Mouse (Mus musculus) C2C12 (cell line): ENCODE results near the gene 4933428M09Rik. TPM values are rescaled to one million over a fixed set of nuclear protein-coding genes. Genes with fewer than 3 reads are reported as not detected.
"Not testable (repeated sequence)": the region's sequence is repeated elsewhere in the genome, so short reads cannot be mapped to it uniquely, and the experiment has no call there.

Source experiments
- H3K27me3 ChIP-seq: one replicate; pipeline ENCODE4 v1.6.1; 2011; ENCODE audit not compliant: control insufficient read depth, insufficient read depth, insufficient read length
- H3K36me3 ChIP-seq: one replicate; pipeline ENCODE4 v1.6.1; 2011; ENCODE audit not compliant: control insufficient read depth, insufficient read depth
- H3K4me3 ChIP-seq: one replicate; pipeline ENCODE4 v1.5.1; 2011; ENCODE audit warnings: mild to moderate bottlenecking, control low read depth; ENCODE audit not compliant: poor library complexity, insufficient read depth, severe bottlenecking
- H3K79me2 ChIP-seq: one replicate; pipeline ENCODE4 v1.6.1; 2011; ENCODE audit not compliant: control insufficient read depth, insufficient read depth
- H3K79me3 ChIP-seq: one replicate; pipeline ENCODE4 v1.6.1; 2011; ENCODE audit warnings: low read depth, control low read depth
- H3ac ChIP-seq: one replicate; pipeline ENCODE3; 2011; ENCODE audit warnings: low read depth; ENCODE audit not compliant: control insufficient read depth, insufficient read length
- CEBPB ChIP-seq: IDR thresholded peaks from one replicate; pipeline ENCODE4 v1.6.1; 2011; ENCODE audit warnings: low read depth, mild to moderate bottlenecking, control low read depth, moderate library complexity
- CTCF ChIP-seq: IDR thresholded peaks from one replicate; pipeline ENCODE4 v1.5.1; 2011; ENCODE audit not compliant: control insufficient read depth, insufficient read depth, insufficient read length
- FOSL1 ChIP-seq: IDR thresholded peaks from one replicate; pipeline ENCODE4 v1.8.0; 2011; ENCODE audit warnings: mild to moderate bottlenecking, low read length; ENCODE audit not compliant: poor library complexity, insufficient read depth, severe bottlenecking
- MAX ChIP-seq: IDR thresholded peaks from one replicate; pipeline ENCODE4 v1.6.1; 2011; ENCODE audit warnings: mild to moderate bottlenecking, control low read depth
- MYOD1 ChIP-seq: IDR thresholded peaks from one replicate; pipeline ENCODE4 v1.6.1; 2011; ENCODE audit warnings: low read depth; ENCODE audit not compliant: control insufficient read depth, insufficient read length
- MYOG ChIP-seq: IDR thresholded peaks from one replicate; pipeline ENCODE4 v1.6.1; 2011; ENCODE audit not compliant: control insufficient read depth, insufficient read length; ENCODE audit errors: extremely low read depth
- USF1 ChIP-seq: IDR thresholded peaks from one replicate; pipeline ENCODE4 v1.6.1; 2011; ENCODE audit warnings: low read depth, mild to moderate bottlenecking, control low read depth, moderate library complexity
- long read RNA-seq, 2 experiments: library from polyadenylated mRNA; unstranded; transcript quantifications; one replicate each; pipeline ENCODE4 v2.0.0; 2019 to 2020
- polyA plus RNA-seq: library from polyadenylated mRNA; unstranded; fragments of >200 nt; fragmentation: generic; extraction: Trizol; gene quantifications from one replicate; pipeline ENCODE4 v1.2.1, GENCODE M21; 2012; ENCODE audit warnings: missing spikeins

The 4933428M09Rik gene
- not detected for polyA plus RNA-seq
- long read RNA-seq, experiment 1, result 0 reads
- long read RNA-seq, experiment 2, result 0 reads

- Histone ChIP-seq H3K79me3 (no peaks in the 10 kb centered on the region), H3K4me3 (no peak within 1 kb of the TSS), H3K79me2 (no peaks in the 10 kb centered on the region), H3K36me3 (no peaks in the 10 kb centered on the region), H3K27me3 (no peaks in the 10 kb centered on the region), H3ac (no peak within 1 kb of the TSS)
- TF ChIP-seq MYOD1 (no peak), CEBPB (no peak), CTCF (no peak), MYOG (no peak), MAX (no peak), FOSL1 (no peak), USF1 (no peak)
Observed at GRCm38 (mm10) chrX:139178928-139179327, at the start of gene 4933428M09Rik. Gene 4933428M09Rik (plus strand): TSS chrX:139179228.

DNA sequence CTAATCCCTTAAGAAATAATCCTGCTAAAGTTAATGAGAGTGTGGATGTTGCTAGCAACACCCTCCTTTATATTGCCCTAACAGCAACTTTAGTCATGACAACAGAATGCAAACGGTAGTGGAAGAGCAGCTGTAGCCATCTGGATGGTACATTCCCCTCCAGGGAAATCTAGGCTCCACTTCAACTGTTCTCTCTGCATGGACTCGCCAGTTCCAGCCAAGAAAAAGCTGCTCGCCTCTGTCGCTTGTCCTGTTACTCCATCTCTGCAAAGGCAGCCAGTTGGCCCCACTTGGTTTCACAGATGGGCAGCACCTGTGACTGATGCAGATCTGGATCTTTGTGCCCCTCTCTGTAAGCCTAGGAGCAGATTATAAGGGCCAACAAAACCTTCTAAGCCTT is 45.0 kb upstream of the 4933428M09Rik start:
- Histone ChIP-seq H3K4me3 (no peak overlapping the region), H3K79me3 (no peaks in the 10 kb centered on the region), H3K27me3 (no peaks in the 10 kb centered on the region), H3K36me3 (no peaks in the 10 kb centered on the region), H3K79me2 (no peaks in the 10 kb centered on the region), H3ac (no peak overlapping the region)
- no peak for TF ChIP-seq MYOG
- TF ChIP-seq MAX, result no peak

GRCm38 (mm10) chrX:139191506-139191905 is 12.5 kb downstream of the 4933428M09Rik start:
- not testable (repeated sequence) for H3K4me3 ChIP-seq, H3K27me3 ChIP-seq, H3K79me3 ChIP-seq, H3ac ChIP-seq, H3K36me3 ChIP-seq, H3K79me2 ChIP-seq

GRCm38 (mm10) chrX:139194572-139195279 is 15.7 kb downstream of the 4933428M09Rik start:
- H3K79me3 ChIP-seq, result no peaks in the 10 kb centered on the region
- H3ac ChIP-seq, result no peak overlapping the region
- no peak overlapping the region for H3K4me3 ChIP-seq
- TF ChIP-seq MYOD1 (no peak), MAX (no peak), MYOG (no peak), USF1 (no peak), FOSL1 (no peak), CTCF (no peak), CEBPB (no peak)
- H3K36me3 ChIP-seq, result no peaks in the 10 kb centered on the region
- no peaks in the 10 kb centered on the region for H3K79me2 ChIP-seq
- H3K27me3 ChIP-seq, result no peaks in the 10 kb centered on the region

DNA sequence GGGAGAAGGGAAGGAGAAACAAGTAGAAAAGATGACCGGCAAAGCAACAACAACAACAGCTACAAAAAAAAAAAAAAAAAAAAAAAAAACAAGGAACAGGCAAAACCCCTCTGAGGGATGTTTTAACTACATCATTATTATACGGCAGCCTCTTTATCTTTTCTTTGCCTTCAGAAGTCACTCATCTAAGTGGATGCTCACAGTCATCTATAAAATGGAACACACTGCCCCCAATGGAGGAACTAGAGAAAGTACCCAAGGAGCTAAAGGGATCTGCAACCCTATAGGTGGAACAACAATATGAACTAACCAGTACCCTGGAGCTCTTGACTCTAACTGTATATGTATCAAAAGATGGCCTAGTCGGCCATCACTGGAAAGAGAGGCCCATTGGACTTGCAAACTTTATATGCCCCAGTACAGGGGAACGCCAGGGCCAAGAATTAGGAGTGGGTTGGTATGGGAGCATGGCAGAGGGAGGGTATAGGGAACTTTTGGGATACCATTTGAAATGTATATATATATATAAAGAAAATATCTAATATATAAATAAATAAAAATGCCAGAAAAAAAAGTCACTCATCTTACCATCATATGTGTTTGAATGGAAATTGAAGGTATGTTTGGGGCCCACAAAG is 30.3 kb downstream of the 4933428M09Rik start:
- not testable (repeated sequence) for H3ac ChIP-seq, H3K36me3 ChIP-seq, H3K27me3 ChIP-seq, H3K79me2 ChIP-seq, H3K79me3 ChIP-seq, H3K4me3 ChIP-seq

DNA sequence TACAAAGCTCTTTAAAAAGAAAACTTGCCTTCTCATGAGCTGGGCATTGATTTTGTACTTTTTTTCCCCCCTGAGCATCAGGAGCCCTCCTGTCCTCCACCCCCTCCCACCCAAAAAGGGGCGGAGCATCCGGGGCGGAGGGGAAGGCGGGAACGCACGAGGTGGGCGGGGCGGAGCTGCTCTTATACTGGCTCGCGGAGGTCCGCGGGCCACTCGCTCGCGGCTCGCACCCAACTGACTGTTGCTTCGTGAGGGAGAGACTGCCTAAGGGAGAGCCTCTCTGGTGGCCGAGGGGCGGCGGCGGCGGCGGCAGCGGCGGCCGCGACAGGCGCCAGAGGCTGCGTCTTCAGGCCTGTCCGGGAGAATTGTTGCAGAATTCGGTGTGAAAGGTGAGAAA is 30.8 kb downstream of the 4933428M09Rik start, which contains the start of gene Mum1l1:
Mum1l1 (plus strand) TSS at position 214 of the 397 bp plus-strand sequence.
- TF ChIP-seq MAX (no peak), CEBPB (no peak), FOSL1 (no peak), USF1 (no peak), MYOG (no peak), MYOD1 (no peak), CTCF (no peak)
- H3K79me2 ChIP-seq, result no peaks in the 10 kb centered on the region
- H3ac ChIP-seq, result peak within 1 kb of the TSS; percentile 44
- H3K79me3 ChIP-seq, result no peaks in the 10 kb centered on the region
- no peaks in the 10 kb centered on the region for H3K36me3 ChIP-seq
- peak within 1 kb of the TSS; percentile 36 for H3K4me3 ChIP-seq
- H3K27me3 ChIP-seq, result no peaks in the 10 kb centered on the region
